Mouse (Mus musculus) embryonic facial prominence, embryonic 13.5 days (tissue): Measurements from ENCODE around the gene Fgfr2. TPM values are rescaled to one million over a fixed set of nuclear protein-coding genes. Genes with fewer than 3 reads are reported as not detected.
"Not testable (repeated sequence)": the region's sequence is repeated elsewhere in the genome, so short reads cannot be mapped to it uniquely, and the experiment has no call there.

ENCODE experiments used
- ATAC-seq: fragments of 200-750 bp; cut with Nextera tagmentation; 2 replicates; pipeline ENCODE4 v1.8.0; 2017; ENCODE audit warnings: low read depth; ENCODE audit not compliant: insufficient number of reproducible peaks, insufficient read depth, low FRiP score, low TSS enrichment
- H3K27ac ChIP-seq: fragments of 300-500 bp; sonication (generic); 2 replicates; pipeline ENCODE4 v1.5.1; 2015; ENCODE audit warnings: moderate library complexity, mild to moderate bottlenecking, inconsistent platforms
- H3K27me3 ChIP-seq: fragments of 300-500 bp; sonication (generic); 2 replicates; pipeline ENCODE4 v1.6.1; 2015; ENCODE audit warnings: mild to moderate bottlenecking, inconsistent platforms
- H3K36me3 ChIP-seq: fragments of 300-500 bp; sonication (generic); 2 replicates; pipeline ENCODE4 v1.6.1; 2015; ENCODE audit warnings: mild to moderate bottlenecking, inconsistent platforms
- H3K4me1 ChIP-seq: fragments of 300-500 bp; sonication (generic); 2 replicates; pipeline ENCODE4 v1.6.1; 2015; ENCODE audit warnings: inconsistent platforms
- H3K4me2 ChIP-seq: fragments of 300-500 bp; sonication (generic); 2 replicates; pipeline ENCODE4 v1.6.1; 2015; ENCODE audit warnings: moderate library complexity, mild to moderate bottlenecking, inconsistent platforms
- H3K4me3 ChIP-seq: fragments of 300-500 bp; sonication (generic); 2 replicates; pipeline ENCODE4 v1.5.1; 2015; ENCODE audit warnings: mild to moderate bottlenecking, inconsistent platforms
- H3K9ac ChIP-seq: fragments of 300-500 bp; sonication (generic); 2 replicates; pipeline ENCODE4 v1.6.1; 2015; ENCODE audit warnings: mild to moderate bottlenecking, inconsistent platforms
- H3K9me3 ChIP-seq: fragments of 300-500 bp; sonication (generic); 2 replicates; pipeline ENCODE4 v1.6.1; 2016; ENCODE audit warnings: inconsistent platforms
- WGBS: fragments of 180-500 bp; shearing (Covaris S2); methylation state at CpG from one replicate; pipeline ENCODE4 v1.1.7; 2015; ENCODE audit warnings: mixed read lengths; 5-methylcytosine and 5-hydroxymethylcytosine counted together
- polyA plus RNA-seq: library from polyadenylated mRNA; unstranded; fragments of >200 nt; fragmentation: Nextera tagmentation; extraction: Ambion mirVana; gene quantifications from 2 replicates; pipeline ENCODE4 v1.2.1, GENCODE M21; 2015

The Fgfr2 gene
- polyA plus RNA-seq, 1 experiment from 2014 or later: 174 TPM

DNA sequence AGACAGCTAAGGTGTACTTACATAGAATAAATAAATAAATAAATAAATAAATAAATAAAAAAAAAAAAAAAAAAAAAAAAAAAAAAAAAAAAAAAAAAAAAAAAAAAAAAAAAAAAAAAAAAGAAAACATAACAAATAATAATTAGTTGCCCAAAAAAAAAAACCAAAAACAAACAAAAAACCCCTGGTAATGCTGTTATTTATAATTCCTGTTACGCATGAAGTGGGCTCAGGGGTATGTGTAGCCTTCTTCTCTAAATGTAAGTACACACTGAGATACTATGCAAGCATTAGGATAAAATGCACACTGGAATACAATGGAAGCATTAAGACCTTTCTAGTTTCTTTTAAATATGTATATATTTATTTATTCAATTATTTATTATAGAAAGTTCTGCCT, 2733.1 kb downstream of the Fgfr2 start:
- not testable (repeated sequence) for H3K27ac ChIP-seq, H3K4me1 ChIP-seq, ATAC-seq, H3K9me3 ChIP-seq, H3K9ac ChIP-seq, H3K27me3 ChIP-seq, H3K4me2 ChIP-seq, H3K4me3 ChIP-seq
- H3K36me3 ChIP-seq: peaks cover 38% of the 10 kb centered on the region
- WGBS: 98% methylated on average over 1 of the region's 1 CpGs

GRCm38 (mm10) chr7:130386308-130386707, 2736.8 kb downstream of the Fgfr2 start:
- no peak overlapping the region for H3K4me3 ChIP-seq
- H3K4me2 ChIP-seq: no peak overlapping the region
- peaks cover 6% of the 10 kb centered on the region for H3K4me1 ChIP-seq
- H3K9me3 ChIP-seq: no peaks in the 10 kb centered on the region
- no peak for ATAC-seq
- H3K27ac ChIP-seq: no peak overlapping the region
- 72% methylated on average over 3 of the region's 3 CpGs for WGBS
- no peaks in the 10 kb centered on the region for H3K27me3 ChIP-seq
- no peak overlapping the region for H3K9ac ChIP-seq
- H3K36me3 ChIP-seq: peaks cover 13% of the 10 kb centered on the region

DNA sequence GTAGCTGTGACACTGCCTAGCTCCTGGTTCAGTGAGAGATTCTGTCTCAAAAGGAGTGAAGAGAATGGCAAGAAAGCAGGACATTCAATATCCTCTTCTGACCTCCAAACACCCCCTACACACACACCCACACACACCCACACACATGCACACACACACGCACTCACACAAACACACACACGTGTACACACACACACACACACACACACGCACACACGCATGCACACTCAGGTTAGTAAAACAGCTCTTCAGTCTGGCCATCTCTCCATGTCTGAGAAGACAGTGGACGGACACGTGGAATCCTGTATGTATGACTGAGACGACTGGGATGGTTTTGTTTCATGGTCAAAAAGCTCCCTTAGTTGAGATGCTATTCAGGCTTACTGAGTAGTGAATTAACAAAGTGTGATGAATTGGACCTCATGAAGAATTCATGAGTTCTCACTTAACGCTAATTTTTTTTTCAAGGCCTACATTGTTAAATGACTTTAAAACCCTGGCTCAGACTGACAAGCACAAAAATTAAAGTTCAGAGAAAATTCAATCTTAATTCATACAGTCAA, 2737.3 kb downstream of the Fgfr2 start:
- H3K9me3 ChIP-seq: no peaks in the 10 kb centered on the region
- no peak overlapping the region for H3K27ac ChIP-seq
- no peak for ATAC-seq
- H3K36me3 ChIP-seq: peaks cover 13% of the 10 kb centered on the region
- H3K9ac ChIP-seq: no peak overlapping the region
- WGBS: 93% methylated on average over 8 of the region's 8 CpGs
- H3K4me3 ChIP-seq: no peak overlapping the region
- H3K4me1 ChIP-seq: peaks cover 11% of the 10 kb centered on the region
- H3K27me3 ChIP-seq: no peaks in the 10 kb centered on the region
- H3K4me2 ChIP-seq: no peak overlapping the region

DNA sequence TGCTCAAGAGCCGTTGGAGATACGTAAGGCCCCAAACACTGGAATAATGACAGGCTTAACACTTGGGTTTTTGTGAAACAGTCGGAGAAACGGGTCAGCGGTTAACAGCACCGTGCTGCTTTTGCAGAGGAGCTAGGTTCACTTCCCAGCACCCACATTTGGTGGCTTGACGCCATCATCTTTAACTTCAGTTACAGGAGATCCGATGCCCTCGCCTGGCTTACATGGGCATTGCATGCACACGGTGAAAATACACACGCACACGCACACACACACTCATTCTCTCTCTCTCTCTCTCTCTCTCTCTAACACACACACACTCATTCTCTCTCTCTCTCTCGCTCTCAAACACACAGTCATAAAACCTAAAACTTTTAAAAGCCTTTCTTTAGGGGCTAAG, 2741.0 kb downstream of the Fgfr2 start:
- no peak overlapping the region for H3K4me2 ChIP-seq
- H3K27ac ChIP-seq: no peak overlapping the region
- WGBS: 91% methylated on average over 13 of the region's 13 CpGs
- peaks cover 2% of the 10 kb centered on the region; the same call in 1 of the 2 replicates for H3K36me3 ChIP-seq
- H3K9me3 ChIP-seq: no peaks in the 10 kb centered on the region
- H3K9ac ChIP-seq: no peak overlapping the region
- H3K4me1 ChIP-seq: peaks cover 22% of the 10 kb centered on the region
- H3K27me3 ChIP-seq: no peaks in the 10 kb centered on the region
- no peak overlapping the region for H3K4me3 ChIP-seq
- ATAC-seq: no peak

DNA sequence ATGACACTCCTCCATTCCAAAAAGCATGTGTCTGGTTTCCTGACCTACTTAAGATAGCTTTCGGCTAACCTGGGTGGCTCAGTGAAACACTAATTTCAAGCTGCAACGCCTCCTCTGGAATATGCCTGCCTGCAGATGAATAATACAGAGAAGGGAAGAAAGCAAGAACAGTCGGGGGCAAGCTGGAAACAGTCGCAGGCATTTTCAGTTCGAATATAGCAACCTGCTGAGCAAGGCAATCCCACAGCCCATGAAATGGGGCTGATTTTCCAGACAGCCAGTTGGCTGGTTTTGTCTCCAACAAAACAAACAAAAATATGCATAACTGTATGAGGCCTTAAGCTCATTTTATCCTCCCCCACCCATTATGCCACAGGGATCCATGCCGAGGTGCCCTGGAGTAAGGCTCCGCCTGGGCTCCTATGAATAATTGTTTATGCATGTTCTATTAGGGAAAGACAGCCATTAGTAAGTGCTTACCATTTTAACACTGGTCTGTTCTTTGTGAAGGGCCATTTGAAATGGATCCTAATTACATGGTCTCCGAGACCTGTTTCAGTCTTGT, 2741.7 kb downstream of the Fgfr2 start:
- 51% methylated on average over 8 of the region's 8 CpGs for WGBS
- Histone ChIP-seq H3K27me3 (no peaks in the 10 kb centered on the region), H3K9me3 (no peaks in the 10 kb centered on the region), H3K4me1 (peaks cover 22% of the 10 kb centered on the region), H3K4me2 (no peak overlapping the region), H3K9ac (no peak overlapping the region), H3K27ac (peak overlapping the region; percentile 28; the same call in 1 of the 2 replicates), H3K4me3 (no peak overlapping the region), H3K36me3 (no peaks in the 10 kb centered on the region)
- no peak for ATAC-seq

- H3K9me3 ChIP-seq: no peaks in the 10 kb centered on the region
- no peak overlapping the region for H3K9ac ChIP-seq
- peaks cover 22% of the 10 kb centered on the region for H3K4me1 ChIP-seq
- no peaks in the 10 kb centered on the region for H3K27me3 ChIP-seq
- peak overlapping the region; percentile 28; the same call in 1 of the 2 replicates for H3K27ac ChIP-seq
- no peaks in the 10 kb centered on the region for H3K36me3 ChIP-seq
- no peak overlapping the region for H3K4me3 ChIP-seq
- no peak overlapping the region for H3K4me2 ChIP-seq
- 82% methylated on average over 8 of the region's 8 CpGs for WGBS
- no peak for ATAC-seq
Measured at GRCm38 (mm10) chr7:130380769-130381355, 2742.3 kb downstream of the Fgfr2 start.

DNA sequence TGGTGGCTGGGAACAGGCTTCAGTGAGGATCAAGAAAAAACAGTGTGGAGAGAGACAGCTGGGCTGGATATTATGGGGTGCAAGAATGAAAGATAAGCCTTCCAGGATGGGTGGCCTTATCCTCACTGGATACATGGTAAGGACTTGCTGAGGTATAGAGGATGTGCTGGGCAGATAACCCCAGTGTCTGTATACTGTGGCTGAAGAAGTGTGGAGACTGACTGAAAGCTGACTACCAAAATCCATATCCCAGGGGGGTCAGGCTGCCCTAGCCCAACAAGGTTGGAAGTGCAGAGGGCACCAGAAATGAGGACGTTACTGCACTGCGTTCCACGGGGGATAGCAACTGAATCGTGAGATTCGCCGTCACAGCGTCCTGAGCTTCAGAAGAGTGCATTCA, 2742.8 kb downstream of the Fgfr2 start:
- Histone ChIP-seq H3K4me1 (peaks cover 22% of the 10 kb centered on the region), H3K9ac (no peak overlapping the region), H3K36me3 (no peaks in the 10 kb centered on the region), H3K27me3 (no peaks in the 10 kb centered on the region), H3K9me3 (no peaks in the 10 kb centered on the region), H3K4me2 (no peak overlapping the region), H3K27ac (0 out of 2 replicates have a peak overlapping the region, but pooled peaks have one; percentile 23), H3K4me3 (no peak overlapping the region)
- no peak for ATAC-seq
- WGBS: 95% methylated on average over 7 of the region's 7 CpGs

DNA sequence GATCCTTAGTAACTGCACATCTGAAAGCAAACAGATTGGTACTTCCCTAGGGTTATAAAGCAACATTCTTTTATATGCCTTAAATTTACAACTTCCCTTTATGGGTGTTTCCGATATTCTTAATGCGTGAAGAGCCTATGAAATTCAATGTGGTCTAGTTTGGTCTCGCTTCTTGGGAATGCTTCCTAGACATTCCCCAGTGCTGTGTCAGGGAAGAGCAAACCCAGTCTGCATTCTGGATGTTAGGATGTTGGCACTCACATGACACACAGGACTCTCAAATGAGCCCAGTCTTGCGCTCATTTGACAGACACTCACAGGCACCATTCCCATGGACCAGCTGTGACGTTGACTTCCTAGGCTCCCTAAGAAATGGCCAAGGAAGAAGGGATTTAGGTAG, 2743.3 kb downstream of the Fgfr2 start:
- peaks cover 22% of the 10 kb centered on the region for H3K4me1 ChIP-seq
- no peaks in the 10 kb centered on the region for H3K36me3 ChIP-seq
- no peak overlapping the region for H3K4me2 ChIP-seq
- no peaks in the 10 kb centered on the region for H3K27me3 ChIP-seq
- H3K27ac ChIP-seq: 0 out of 2 replicates have a peak overlapping the region, but pooled peaks have one; percentile 23
- H3K9me3 ChIP-seq: no peaks in the 10 kb centered on the region
- WGBS: 63% methylated on average over 5 of the region's 5 CpGs
- no peak overlapping the region for H3K4me3 ChIP-seq
- no peak for ATAC-seq
- no peak overlapping the region for H3K9ac ChIP-seq

DNA sequence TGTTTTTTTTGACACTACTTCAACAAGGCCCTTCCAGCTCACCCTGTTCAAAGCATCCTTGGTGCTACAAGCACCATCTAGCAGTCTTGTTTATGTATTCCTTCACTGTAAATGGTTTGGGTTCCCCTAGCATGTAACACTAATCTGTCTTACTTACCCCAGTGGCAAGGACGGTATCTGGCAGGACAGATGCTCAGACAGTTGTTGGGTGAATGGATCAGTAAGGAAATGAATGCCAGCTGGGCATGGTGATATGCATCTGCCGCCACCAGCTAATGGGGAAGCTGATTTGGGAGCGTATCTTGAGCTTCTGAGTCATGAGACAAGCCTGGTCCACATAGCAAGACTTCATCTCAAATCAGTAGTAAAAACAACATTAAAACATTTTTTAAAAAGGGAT, 2744.8 kb downstream of the Fgfr2 start:
- no peak overlapping the region for H3K27ac ChIP-seq
- H3K4me2 ChIP-seq: no peak overlapping the region
- WGBS: 68% methylated on average over 3 of the region's 3 CpGs
- no peaks in the 10 kb centered on the region for H3K36me3 ChIP-seq
- H3K4me3 ChIP-seq: no peak overlapping the region
- H3K4me1 ChIP-seq: peaks cover 22% of the 10 kb centered on the region
- H3K9me3 ChIP-seq: no peaks in the 10 kb centered on the region
- ATAC-seq: no peak
- H3K9ac ChIP-seq: no peak overlapping the region
- no peaks in the 10 kb centered on the region for H3K27me3 ChIP-seq

DNA sequence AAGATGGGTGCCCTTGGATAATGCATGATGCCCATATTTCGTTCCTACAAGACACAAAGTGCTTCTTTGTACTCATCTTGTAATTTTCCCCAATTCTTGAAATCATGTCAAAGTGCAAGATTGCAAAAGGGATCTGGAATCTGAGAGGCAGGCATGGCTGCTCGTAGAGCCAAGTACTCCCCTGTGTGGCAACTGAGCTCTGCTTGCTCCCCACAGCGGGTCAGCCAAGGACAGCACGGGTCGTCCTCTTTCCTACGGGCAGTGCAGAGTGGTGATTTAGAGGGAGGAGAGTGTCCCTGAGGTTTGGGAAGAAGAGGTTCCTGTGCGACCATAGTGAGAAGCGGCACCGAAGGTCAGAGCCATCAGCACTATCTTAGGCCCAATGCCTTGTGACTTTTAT, 2748.8 kb downstream of the Fgfr2 start:
- Histone ChIP-seq H3K9ac (no peak overlapping the region), H3K36me3 (no peaks in the 10 kb centered on the region), H3K9me3 (peaks cover 3% of the 10 kb centered on the region), H3K4me1 (peaks cover 7% of the 10 kb centered on the region; the same call in 1 of the 2 replicates), H3K4me2 (no peak overlapping the region), H3K27ac (no peak overlapping the region), H3K27me3 (no peaks in the 10 kb centered on the region; the same call in 1 of the 2 replicates), H3K4me3 (no peak overlapping the region)
- no peak for ATAC-seq
- 83% methylated on average over 9 of the region's 9 CpGs for WGBS

GRCm38 (mm10) chr7:130368827-130369641, 2754.1 kb downstream of the Fgfr2 start:
- Histone ChIP-seq H3K4me3 (peak overlapping the region; percentile 8), H3K27me3 (no peaks in the 10 kb centered on the region; the same call in 1 of the 2 replicates), H3K27ac (no peak overlapping the region), H3K9me3 (peaks cover 7% of the 10 kb centered on the region), H3K36me3 (no peaks in the 10 kb centered on the region), H3K4me2 (peak overlapping the region; percentile 44), H3K4me1 (peaks cover 30% of the 10 kb centered on the region), H3K9ac (peak overlapping the region; percentile 40; the same call in 1 of the 2 replicates)
- WGBS: 31% methylated on average over 24 of the region's 24 CpGs
- peak; percentile 43; the same call in 1 of the 2 replicates for ATAC-seq
